Mouse (Mus musculus) stomach, embryonic 15.5 days (tissue): Measurements from ENCODE around the gene Ddi2. TPM values are rescaled to one million over a fixed set of nuclear protein-coding genes. Genes with fewer than 3 reads are reported as not detected.

Experiments
- ATAC-seq: fragments of 200-750 bp; cut with Nextera tagmentation; 2 replicates; pipeline ENCODE4 v1.8.0; 2017; ENCODE audit warnings: low read depth, moderate number of reproducible peaks, moderate TSS enrichment; ENCODE audit not compliant: insufficient read depth, low FRiP score
- H3K27ac ChIP-seq: fragments of 300-500 bp; sonication (generic); 2 replicates; pipeline ENCODE4 v1.5.1; 2015; ENCODE audit warnings: mild to moderate bottlenecking, inconsistent platforms
- H3K27me3 ChIP-seq: fragments of 300-500 bp; sonication (generic); replicated peaks from 2 replicates; pipeline ENCODE4 v1.6.1; 2015; ENCODE audit warnings: inconsistent platforms
- H3K36me3 ChIP-seq: fragments of 300-500 bp; sonication (generic); 2 replicates; pipeline ENCODE4 v1.6.1; 2015; ENCODE audit warnings: inconsistent platforms
- H3K4me1 ChIP-seq: fragments of 300-500 bp; sonication (generic); 2 replicates; pipeline ENCODE4 v1.6.1; 2015; ENCODE audit warnings: inconsistent platforms
- H3K4me2 ChIP-seq: fragments of 300-500 bp; sonication (generic); 2 replicates; pipeline ENCODE4 v1.6.1; 2015; ENCODE audit warnings: mild to moderate bottlenecking, inconsistent platforms
- H3K4me3 ChIP-seq: fragments of 300-500 bp; sonication (generic); replicated peaks from 2 replicates; pipeline ENCODE4 v1.5.1; 2015; ENCODE audit warnings: inconsistent platforms
- H3K9ac ChIP-seq: fragments of 300-500 bp; sonication (generic); 2 replicates; pipeline ENCODE4 v1.6.1; 2015; ENCODE audit warnings: inconsistent platforms
- H3K9me3 ChIP-seq: fragments of 300-500 bp; sonication (generic); 2 replicates; pipeline ENCODE4 v1.6.1; 2016; ENCODE audit warnings: inconsistent platforms
- WGBS: fragments of 180-500 bp; shearing (Covaris S2); methylation state at CpG from one replicate; pipeline ENCODE4 v1.1.7; 2015; 5-methylcytosine and 5-hydroxymethylcytosine counted together
- polyA plus RNA-seq: library from polyadenylated mRNA; unstranded; fragments of >200 nt; fragmentation: Nextera tagmentation; extraction: Ambion mirVana; gene quantifications from 2 replicates; pipeline ENCODE4 v1.2.1, GENCODE M21; 2015

Ddi2 gene
- polyA plus RNA-seq, 1 experiment from 2014 or later = 23.2 TPM

DNA sequence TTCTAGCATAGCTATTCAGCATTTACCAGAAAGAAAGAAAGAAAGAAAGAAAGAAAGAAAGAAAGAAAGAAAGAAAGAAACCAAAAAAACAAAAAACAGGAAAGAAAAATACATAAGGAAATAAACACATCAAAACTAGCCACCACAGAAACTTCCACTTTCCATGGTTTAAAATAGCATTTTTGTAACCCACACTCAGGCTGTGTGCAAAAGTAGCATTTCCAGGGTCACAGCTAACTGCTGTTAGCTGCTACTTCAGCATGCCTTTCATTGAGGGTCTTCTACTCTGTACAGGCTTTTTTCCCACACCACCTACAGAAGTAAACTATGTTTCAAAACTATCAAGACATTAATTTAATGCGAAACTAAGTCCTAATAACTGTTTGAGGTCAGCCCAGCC is 3.9 kb downstream of the Ddi2 start:
- peaks cover 28% of the 10 kb centered on the region for H3K4me1 ChIP-seq
- 0 out of 2 replicates have a peak overlapping the region, but pooled peaks have one; percentile 3 for H3K27ac ChIP-seq
- H3K9ac ChIP-seq = no peak overlapping the region
- no peaks in the 10 kb centered on the region for H3K9me3 ChIP-seq
- no peak for ATAC-seq
- H3K4me3 ChIP-seq = no peak overlapping the region
- H3K27me3 ChIP-seq = no peaks in the 10 kb centered on the region
- no peak overlapping the region for H3K4me2 ChIP-seq
- H3K36me3 ChIP-seq = 0 out of 2 replicates have a peak, but pooled peaks cover 6% of the 10 kb centered on the region
- WGBS = 84% methylated on average over 1 of the region's 1 CpGs

GRCm38 (mm10) chr4:141717633-141718032 is 5.6 kb downstream of the Ddi2 start:
- Histone ChIP-seq H3K4me1 (peaks cover 23% of the 10 kb centered on the region; the same call in 1 of the 2 replicates), H3K4me2 (no peak overlapping the region), H3K9ac (no peak overlapping the region), H3K4me3 (no peak overlapping the region), H3K9me3 (no peaks in the 10 kb centered on the region), H3K27me3 (no peaks in the 10 kb centered on the region), H3K36me3 (peaks cover 16% of the 10 kb centered on the region), H3K27ac (no peak overlapping the region)
- WGBS = 88% methylated on average over 4 of the region's 4 CpGs
- ATAC-seq = no peak

- H3K9ac ChIP-seq = no peak overlapping the region
- H3K4me1 ChIP-seq = peaks cover 6% of the 10 kb centered on the region; the same call in 1 of the 2 replicates
- no peak overlapping the region for H3K4me3 ChIP-seq
- no peak overlapping the region for H3K27ac ChIP-seq
- H3K4me2 ChIP-seq = no peak overlapping the region
- no peaks in the 10 kb centered on the region for H3K27me3 ChIP-seq
- WGBS = 61% methylated on average over 2 of the region's 2 CpGs
- H3K36me3 ChIP-seq = peaks cover 19% of the 10 kb centered on the region
- no peak for ATAC-seq
- H3K9me3 ChIP-seq = no peaks in the 10 kb centered on the region
Observed at GRCm38 (mm10) chr4:141715027-141715426, 8.2 kb downstream of the Ddi2 start.

DNA sequence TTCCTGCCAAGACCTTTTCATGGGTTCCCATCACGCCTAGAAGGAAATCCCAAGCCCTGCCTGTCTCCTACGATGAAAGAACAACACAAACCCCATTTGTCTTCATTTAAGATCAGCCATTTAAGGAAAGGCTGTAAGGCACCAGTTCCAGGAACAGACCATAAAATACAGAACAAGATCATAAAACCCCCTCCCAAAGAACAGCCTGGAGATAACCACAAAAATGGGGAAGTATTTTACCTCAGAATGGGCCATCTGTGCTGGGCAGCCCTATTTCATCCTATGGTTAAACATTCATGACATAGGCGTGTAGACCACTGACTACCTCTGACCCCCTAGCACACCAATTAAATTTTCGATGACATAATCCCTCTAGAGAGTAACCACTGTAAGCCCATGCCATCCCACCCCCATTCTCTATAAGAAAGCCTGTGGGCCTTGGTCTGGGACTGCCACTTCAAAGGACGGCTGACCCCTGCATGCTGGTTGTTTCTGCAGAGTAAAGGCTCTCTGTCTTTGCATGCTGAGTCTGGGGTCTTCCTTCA is 9.5 kb downstream of the Ddi2 start:
- no peak overlapping the region for H3K9ac ChIP-seq
- no peak overlapping the region for H3K27ac ChIP-seq
- H3K4me2 ChIP-seq = no peak overlapping the region
- no peaks in the 10 kb centered on the region for H3K27me3 ChIP-seq
- WGBS = 80% methylated on average over 5 of the region's 5 CpGs
- no peaks in the 10 kb centered on the region for H3K9me3 ChIP-seq
- no peaks in the 10 kb centered on the region for H3K4me1 ChIP-seq
- no peak for ATAC-seq
- H3K4me3 ChIP-seq = no peak overlapping the region
- peaks cover 26% of the 10 kb centered on the region for H3K36me3 ChIP-seq

GRCm38 (mm10) chr4:141711250-141711649 is 12.0 kb downstream of the Ddi2 start:
- no peak overlapping the region for H3K4me3 ChIP-seq
- H3K4me2 ChIP-seq = no peak overlapping the region
- 83% methylated on average over 1 of the region's 1 CpGs for WGBS
- no peaks in the 10 kb centered on the region for H3K9me3 ChIP-seq
- no peak overlapping the region for H3K9ac ChIP-seq
- H3K4me1 ChIP-seq = no peaks in the 10 kb centered on the region
- no peak for ATAC-seq
- H3K27me3 ChIP-seq = no peaks in the 10 kb centered on the region
- peaks cover 50% of the 10 kb centered on the region for H3K36me3 ChIP-seq
- no peak overlapping the region for H3K27ac ChIP-seq

- no peak for ATAC-seq
- Histone ChIP-seq H3K27ac (no peak overlapping the region), H3K36me3 (peaks cover 66% of the 10 kb centered on the region), H3K9me3 (no peaks in the 10 kb centered on the region), H3K4me2 (no peak overlapping the region), H3K9ac (no peak overlapping the region), H3K4me1 (no peaks in the 10 kb centered on the region), H3K27me3 (no peaks in the 10 kb centered on the region), H3K4me3 (no peak overlapping the region)
- WGBS = 95% methylated on average over 2 of the region's 2 CpGs
Observed at GRCm38 (mm10) chr4:141708971-141709370, 14.2 kb downstream of the Ddi2 start.

DNA sequence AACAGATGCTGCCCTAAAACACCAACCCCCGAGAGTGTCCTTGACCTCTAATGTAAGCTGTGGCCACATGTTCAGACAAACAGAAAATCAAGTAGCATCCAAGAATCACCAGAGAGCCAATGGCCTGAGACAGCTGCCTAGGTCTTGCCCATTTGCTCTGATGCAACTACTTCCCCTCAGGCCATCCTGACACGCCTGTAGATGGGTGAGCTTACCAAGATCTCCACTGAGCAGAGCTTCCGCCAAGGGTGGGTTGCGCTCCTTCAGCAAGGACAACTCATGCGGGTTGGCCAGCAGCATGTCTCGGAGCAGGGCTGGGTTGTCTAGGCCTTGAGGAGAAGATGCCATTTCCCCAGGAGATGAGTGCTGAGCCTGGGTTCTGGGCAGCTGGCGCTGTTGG is 15.2 kb downstream of the Ddi2 start:
- Histone ChIP-seq H3K9ac (no peak overlapping the region), H3K4me3 (no peak overlapping the region), H3K9me3 (no peaks in the 10 kb centered on the region), H3K27ac (no peak overlapping the region), H3K4me2 (no peak overlapping the region), H3K36me3 (peaks cover 62% of the 10 kb centered on the region), H3K4me1 (no peaks in the 10 kb centered on the region), H3K27me3 (no peaks in the 10 kb centered on the region)
- 86% methylated on average over 7 of the region's 7 CpGs for WGBS
- ATAC-seq = no peak

- peak; percentile 27; the same call in 1 of the 2 replicates for ATAC-seq
- WGBS = 74% methylated on average over 4 of the region's 4 CpGs
- no peaks in the 10 kb centered on the region for H3K4me1 ChIP-seq
- no peak overlapping the region for H3K9ac ChIP-seq
- no peaks in the 10 kb centered on the region for H3K9me3 ChIP-seq
- H3K27ac ChIP-seq = no peak overlapping the region
- H3K27me3 ChIP-seq = no peaks in the 10 kb centered on the region
- H3K4me2 ChIP-seq = no peak overlapping the region
- H3K4me3 ChIP-seq = no peak overlapping the region
- H3K36me3 ChIP-seq = peaks cover 75% of the 10 kb centered on the region
Observed at GRCm38 (mm10) chr4:141705331-141705730, 17.9 kb downstream of the Ddi2 start.

DNA sequence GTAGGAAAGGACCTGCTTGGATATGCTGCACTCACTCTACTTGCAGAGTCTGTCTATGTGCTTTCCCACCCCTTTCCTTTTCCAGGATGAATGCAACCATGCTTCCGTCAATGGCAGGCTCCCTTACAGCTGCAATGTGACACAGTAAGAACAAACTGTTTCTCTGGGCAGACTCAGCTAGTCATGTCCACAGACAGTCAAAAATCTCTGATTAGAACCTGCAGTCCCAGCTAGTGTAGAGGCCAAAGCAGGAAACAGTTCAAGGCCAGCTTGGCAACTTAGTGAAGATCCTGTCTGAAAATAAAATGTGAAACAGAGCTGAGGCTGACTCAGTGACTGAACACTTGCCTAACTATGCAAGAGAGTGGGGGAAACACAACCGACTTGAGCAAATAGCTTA is 18.6 kb downstream of the Ddi2 start:
- WGBS = 95% methylated on average over 2 of the region's 2 CpGs
- ATAC-seq = no peak

DNA sequence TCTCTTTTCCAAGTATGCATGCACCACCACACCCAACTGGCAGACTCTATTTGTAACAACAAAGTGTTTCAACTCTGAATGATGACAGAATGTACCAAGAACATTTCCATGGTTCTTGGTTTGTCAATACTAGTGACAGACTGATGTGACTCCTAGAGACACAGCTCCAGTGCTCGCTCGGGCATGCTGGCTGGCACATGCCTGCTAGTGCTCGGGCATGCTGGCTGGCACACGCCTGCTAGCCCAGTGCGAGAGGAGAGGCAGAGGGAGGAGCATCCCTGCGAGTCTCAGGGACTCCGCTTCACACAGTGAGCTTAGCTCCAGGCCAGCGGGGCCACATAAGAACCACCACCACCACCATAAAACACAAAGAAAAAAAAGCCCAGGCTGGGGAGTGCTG is 28.5 kb downstream of the Ddi2 start:
- Histone ChIP-seq H3K9ac (no peak overlapping the region), H3K4me1 (no peaks in the 10 kb centered on the region), H3K4me2 (no peak overlapping the region), H3K36me3 (peaks cover 47% of the 10 kb centered on the region), H3K9me3 (no peaks in the 10 kb centered on the region), H3K27ac (no peak overlapping the region), H3K4me3 (no peak overlapping the region), H3K27me3 (no peaks in the 10 kb centered on the region)
- WGBS = 89% methylated on average over 8 of the region's 8 CpGs
- ATAC-seq = no peak

More for the DNA sequence above, 18.6 kb downstream of the Ddi2 start:
- no peaks in the 10 kb centered on the region for H3K9me3 ChIP-seq
- H3K4me3 ChIP-seq = no peak overlapping the region
- H3K4me2 ChIP-seq = no peak overlapping the region
- no peak overlapping the region for H3K27ac ChIP-seq
- H3K9ac ChIP-seq = no peak overlapping the region
- peaks cover 78% of the 10 kb centered on the region for H3K36me3 ChIP-seq
- no peaks in the 10 kb centered on the region for H3K27me3 ChIP-seq
- no peaks in the 10 kb centered on the region for H3K4me1 ChIP-seq

DNA sequence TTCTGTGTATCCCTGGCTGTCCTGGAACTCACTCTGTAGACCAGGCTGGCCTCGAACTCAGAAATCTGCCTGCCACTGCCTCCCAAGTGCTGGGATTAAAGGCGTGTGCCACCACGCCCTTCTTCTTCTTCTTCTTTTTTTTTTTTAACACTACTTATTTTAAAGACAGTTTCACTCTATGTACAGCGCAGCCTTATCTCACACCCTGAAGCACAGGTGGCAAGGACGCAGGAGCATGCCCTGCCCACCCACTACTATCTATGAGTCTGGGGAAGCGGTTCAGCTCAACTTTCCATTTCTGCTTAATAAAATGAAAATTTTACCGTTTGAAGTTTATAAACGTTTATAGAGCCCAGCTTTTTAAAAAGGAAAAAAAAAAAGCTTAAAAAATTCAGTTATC is 34.7 kb downstream of the Ddi2 start:
- H3K4me3 ChIP-seq = no peak overlapping the region
- H3K36me3 ChIP-seq = peaks cover 32% of the 10 kb centered on the region
- no peaks in the 10 kb centered on the region for H3K9me3 ChIP-seq
- H3K27ac ChIP-seq = no peak overlapping the region
- no peak for ATAC-seq
- H3K4me2 ChIP-seq = no peak overlapping the region
- WGBS = 82% methylated on average over 8 of the region's 8 CpGs
- H3K27me3 ChIP-seq = no peaks in the 10 kb centered on the region
- H3K9ac ChIP-seq = no peak overlapping the region
- no peaks in the 10 kb centered on the region for H3K4me1 ChIP-seq

DNA sequence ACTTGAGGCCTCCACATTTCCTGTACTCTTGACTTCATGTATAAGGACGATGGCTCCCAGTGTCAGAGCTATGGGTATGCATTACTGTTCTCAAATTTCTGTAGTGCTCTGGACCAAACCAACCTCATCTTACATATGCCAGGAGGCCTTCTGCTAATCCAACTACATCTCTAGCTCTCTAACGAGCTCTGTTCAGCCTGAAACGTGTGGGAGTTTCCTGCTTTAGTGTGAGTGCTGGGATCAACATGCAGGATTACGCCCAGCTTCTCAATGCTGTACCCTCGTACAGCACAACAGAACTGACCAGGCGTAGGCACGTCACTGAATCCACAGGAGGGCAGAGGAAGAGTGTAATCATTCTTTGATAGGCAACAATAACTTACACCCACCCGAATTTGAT is 36.7 kb downstream of the Ddi2 start:
- no peak overlapping the region for H3K9ac ChIP-seq
- H3K4me3 ChIP-seq = no peak overlapping the region
- no peak overlapping the region for H3K4me2 ChIP-seq
- H3K36me3 ChIP-seq = peaks cover 32% of the 10 kb centered on the region
- H3K27me3 ChIP-seq = no peaks in the 10 kb centered on the region
- no peaks in the 10 kb centered on the region for H3K9me3 ChIP-seq
- peaks cover 5% of the 10 kb centered on the region; the same call in 1 of the 2 replicates for H3K4me1 ChIP-seq
- no peak for ATAC-seq
- WGBS = 86% methylated on average over 8 of the region's 8 CpGs
- no peak overlapping the region for H3K27ac ChIP-seq

DNA sequence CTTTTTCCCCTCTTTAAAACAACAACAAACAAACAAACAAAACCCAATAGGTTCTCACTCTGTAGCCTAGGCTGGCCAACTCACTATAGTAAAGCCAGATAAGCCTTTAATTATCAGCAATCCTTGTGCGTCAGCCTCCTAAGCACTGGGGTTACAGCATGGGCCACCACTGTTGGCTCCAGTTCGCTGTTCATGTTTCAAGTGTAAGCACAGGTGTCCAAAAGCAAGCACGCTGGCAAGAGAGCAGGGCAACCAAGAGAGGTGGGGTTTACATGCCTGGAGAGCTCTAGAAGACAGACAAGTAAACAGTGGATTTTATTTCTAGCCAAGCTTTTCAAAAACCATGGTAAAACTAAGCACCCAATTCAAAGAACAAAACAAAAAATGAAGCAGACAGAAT is 37.1 kb downstream of the Ddi2 start:
- H3K4me2 ChIP-seq = no peak overlapping the region
- peaks cover 5% of the 10 kb centered on the region; the same call in 1 of the 2 replicates for H3K4me1 ChIP-seq
- peaks cover 27% of the 10 kb centered on the region for H3K36me3 ChIP-seq
- no peak overlapping the region for H3K4me3 ChIP-seq
- no peaks in the 10 kb centered on the region for H3K27me3 ChIP-seq
- H3K9ac ChIP-seq = no peak overlapping the region
- H3K9me3 ChIP-seq = no peaks in the 10 kb centered on the region
- ATAC-seq = no peak
- H3K27ac ChIP-seq = no peak overlapping the region
- 83% methylated on average over 3 of the region's 3 CpGs for WGBS
